Mouse (Mus musculus) CH12.LX (cell line): ENCODE measurements around the gene Olfr544. TPM values are rescaled to one million over a fixed set of nuclear protein-coding genes. Genes with fewer than 3 reads are reported as not detected.
A peak's percentile ranks its signal among the peaks of the same experiment; 100 is the strongest.

Experiments used
- DNase-seq: peaks from one replicate; pipeline ENCODE4 v3.0.0-alpha.2; 2013; ENCODE audit errors: extremely low read depth
- H3K27ac ChIP-seq: 2 replicates; pipeline ENCODE4 v1.5.1; 2012; ENCODE audit warnings: low read depth, mild to moderate bottlenecking, control low read depth, moderate library complexity; ENCODE audit not compliant: insufficient read depth
- H3K27me3 ChIP-seq: replicated peaks from 2 replicates; pipeline ENCODE3; 2012; ENCODE audit warnings: inconsistent platforms
- H3K36me3 ChIP-seq, 2 experiments: replicated peaks in 1 of 2; 2 replicates each; pipeline versions ENCODE3 to v1.6.1; 2012; ENCODE audit warnings: inconsistent platforms in 1 of 2, low read length in 1 of 2, mild to moderate bottlenecking in 1 of 2, mixed read lengths in 1 of 2, moderate library complexity in 1 of 2; ENCODE audit not compliant: control insufficient read depth in 1 of 2, insufficient read depth in 1 of 2
- H3K4me1 ChIP-seq, 2 experiments: 2 replicates each; pipeline ENCODE4 v1.6.1; 2012; ENCODE audit warnings: inconsistent platforms in 1 of 2, moderate library complexity in 1 of 2; ENCODE audit not compliant: insufficient read depth in 2 of 2, control insufficient read depth in 1 of 2
- H3K4me2 ChIP-seq: 2 replicates; pipeline ENCODE4 v1.6.1; 2012; ENCODE audit warnings: low read depth, mild to moderate bottlenecking, control low read depth; ENCODE audit not compliant: poor library complexity, insufficient read depth, severe bottlenecking
- H3K4me3 ChIP-seq, 3 experiments: fragments of 150-350 bp in 1 of 3; sonication (generic) in 1 of 3; replicated peaks in 1 of 3; 2 replicates each; pipeline versions ENCODE3 to v1.5.1; 2011 to 2012; ENCODE audit warnings: low read depth in 2 of 3, low read length in 2 of 3, mild to moderate bottlenecking in 2 of 3, moderate library complexity in 2 of 3, control low read depth in 1 of 3, improper control_type of control experiment in 1 of 3, inconsistent platforms in 1 of 3, mixed read lengths in 1 of 3; ENCODE audit not compliant: poor library complexity in 1 of 3
- H3K79me2 ChIP-seq: replicated peaks from 2 replicates; pipeline ENCODE4 v1.6.1; 2012; ENCODE audit warnings: mild to moderate bottlenecking, moderate library complexity; ENCODE audit not compliant: control insufficient read depth, poor library complexity, insufficient read depth, severe bottlenecking; ENCODE audit errors: extremely low read depth
- H3K9ac ChIP-seq: 2 replicates; pipeline ENCODE4 v1.6.1; 2012; ENCODE audit warnings: low read depth, mild to moderate bottlenecking, control low read depth, moderate library complexity; ENCODE audit not compliant: insufficient read depth
- H3K9me3 ChIP-seq: replicated peaks from 2 replicates; pipeline ENCODE3; 2012; ENCODE audit warnings: low read length, inconsistent platforms, mixed read lengths
- BHLHE40 ChIP-seq: IDR thresholded peaks from 2 replicates; pipeline ENCODE4 v1.6.1; 2011; ENCODE audit warnings: mild to moderate bottlenecking, low read depth, low read length, improper control_type of control experiment
- CHD1 ChIP-seq: IDR thresholded peaks from 2 replicates; pipeline ENCODE4 v1.6.1; 2012; ENCODE audit warnings: low read depth, low read length, improper control_type of control experiment, inconsistent platforms
- CHD2 ChIP-seq: IDR thresholded peaks from 2 replicates; pipeline ENCODE4 v1.6.1; 2011; ENCODE audit warnings: low read length, improper control_type of control experiment
- E2F4 ChIP-seq: IDR thresholded peaks from 2 replicates; pipeline ENCODE4 v1.6.1; 2011; ENCODE audit warnings: low read depth, low read length, improper control_type of control experiment; ENCODE audit not compliant: insufficient replicate concordance
- ELF1 ChIP-seq: IDR thresholded peaks from 2 replicates; pipeline ENCODE4 v1.6.1; 2014; ENCODE audit warnings: low read depth, mild to moderate bottlenecking, inconsistent platforms, low read length, improper control_type of control experiment
- HCFC1 ChIP-seq: IDR thresholded peaks from 2 replicates; pipeline ENCODE4 v1.6.1; 2012; ENCODE audit warnings: low read depth, mild to moderate bottlenecking, inconsistent platforms, low read length, improper control_type of control experiment
- IRF4 ChIP-seq: IDR thresholded peaks from 2 replicates; pipeline ENCODE4 v1.6.1; 2014; ENCODE audit warnings: low read depth, mild to moderate bottlenecking, inconsistent platforms, low read length, improper control_type of control experiment
- JUN ChIP-seq: IDR thresholded peaks from 2 replicates; pipeline ENCODE4 v1.6.1; 2011; ENCODE audit warnings: low read depth, mild to moderate bottlenecking, low read length, improper control_type of control experiment, moderate library complexity; ENCODE audit not compliant: insufficient read depth
- MAX ChIP-seq: IDR thresholded peaks from 2 replicates; pipeline ENCODE4 v1.6.1; 2011; ENCODE audit warnings: low read length, improper control_type of control experiment
- MEF2A ChIP-seq: IDR thresholded peaks from 2 replicates; pipeline ENCODE4 v1.6.1; 2014; ENCODE audit warnings: low read depth, mild to moderate bottlenecking, inconsistent platforms, low read length, improper control_type of control experiment, borderline replicate concordance
- MYC ChIP-seq: IDR thresholded peaks from 2 replicates; pipeline ENCODE4 v1.6.1; 2011; ENCODE audit warnings: low read depth, mild to moderate bottlenecking, improper control_type of control experiment, low read length
- NELFE ChIP-seq: IDR thresholded peaks from 2 replicates; pipeline ENCODE4 v1.6.1; 2011; ENCODE audit warnings: low read depth, low read length, improper control_type of control experiment
- NRF1 ChIP-seq: IDR thresholded peaks from 2 replicates; pipeline ENCODE4 v1.6.1; 2014; ENCODE audit warnings: low read depth, mild to moderate bottlenecking, inconsistent platforms, low read length, improper control_type of control experiment, moderate library complexity
- SIN3A ChIP-seq: IDR thresholded peaks from 2 replicates; pipeline ENCODE4 v1.6.1; 2012; ENCODE audit warnings: low read length, improper control_type of control experiment, inconsistent platforms
- SMC3 ChIP-seq: IDR thresholded peaks from 2 replicates; pipeline ENCODE4 v1.6.1; 2011; ENCODE audit warnings: low read depth, low read length, improper control_type of control experiment
- TCF12 ChIP-seq: IDR thresholded peaks from 2 replicates; pipeline ENCODE4 v1.6.1; 2014; ENCODE audit warnings: low read depth, mild to moderate bottlenecking, inconsistent platforms, low read length, improper control_type of control experiment
- USF1 ChIP-seq: IDR thresholded peaks from 2 replicates; pipeline ENCODE4 v1.6.1; 2014; ENCODE audit warnings: low read depth, mild to moderate bottlenecking, inconsistent platforms, low read length, improper control_type of control experiment
- USF2 ChIP-seq: conservative IDR thresholded peaks from 2 replicates; pipeline ENCODE4 v1.6.1; 2011; ENCODE audit warnings: low read depth, low read length, improper control_type of control experiment
- ZC3H11A ChIP-seq: IDR thresholded peaks from 2 replicates; pipeline ENCODE4 v1.6.1; 2012; ENCODE audit warnings: low read depth, mild to moderate bottlenecking, inconsistent platforms, low read length, improper control_type of control experiment
- dilution Hi-C: fragments of 300-500 bp; cut with MboI; formaldehyde crosslinking; loops from 2 replicates; pipeline ENCODE4 v1.14.3; 2020; ENCODE audit warnings: low sequenced_read_pairs; ENCODE audit not compliant: extremely low pct_unique_long_range_greater_than_20kb, extremely low pct_ligation_motif_present
- in situ Hi-C: fragments of 300-500 bp; cut with MboI; formaldehyde crosslinking; loops from 3 replicates; pipeline ENCODE4 v1.14.3; 2019; ENCODE audit warnings: low sequenced_read_pairs, low pct_ligation_motif_present, low pct_unique_long_range_greater_than_20kb, mixed read lengths
- polyA plus RNA-seq: library from polyadenylated mRNA; unstranded; fragments of >175 nt; gene quantifications from 2 replicates; pipeline ENCODE4 v1.2.1, GENCODE M21; 2012; ENCODE audit warnings: low read depth; ENCODE audit not compliant: insufficient read length
- total RNA-seq, 2 experiments: library from RNA; depleted of rRNA; stranded (reverse); fragments of 300-350 nt in 1 of 2; fragments of >200 nt in 1 of 2; gene quantifications; 2 replicates each; pipeline ENCODE4 v1.2.3; 2012 to 2014

Olfr544 gene
- total and polyA plus RNA-seq, 3 experiments, result 0.23 TPM; not detected in 2

DNA sequence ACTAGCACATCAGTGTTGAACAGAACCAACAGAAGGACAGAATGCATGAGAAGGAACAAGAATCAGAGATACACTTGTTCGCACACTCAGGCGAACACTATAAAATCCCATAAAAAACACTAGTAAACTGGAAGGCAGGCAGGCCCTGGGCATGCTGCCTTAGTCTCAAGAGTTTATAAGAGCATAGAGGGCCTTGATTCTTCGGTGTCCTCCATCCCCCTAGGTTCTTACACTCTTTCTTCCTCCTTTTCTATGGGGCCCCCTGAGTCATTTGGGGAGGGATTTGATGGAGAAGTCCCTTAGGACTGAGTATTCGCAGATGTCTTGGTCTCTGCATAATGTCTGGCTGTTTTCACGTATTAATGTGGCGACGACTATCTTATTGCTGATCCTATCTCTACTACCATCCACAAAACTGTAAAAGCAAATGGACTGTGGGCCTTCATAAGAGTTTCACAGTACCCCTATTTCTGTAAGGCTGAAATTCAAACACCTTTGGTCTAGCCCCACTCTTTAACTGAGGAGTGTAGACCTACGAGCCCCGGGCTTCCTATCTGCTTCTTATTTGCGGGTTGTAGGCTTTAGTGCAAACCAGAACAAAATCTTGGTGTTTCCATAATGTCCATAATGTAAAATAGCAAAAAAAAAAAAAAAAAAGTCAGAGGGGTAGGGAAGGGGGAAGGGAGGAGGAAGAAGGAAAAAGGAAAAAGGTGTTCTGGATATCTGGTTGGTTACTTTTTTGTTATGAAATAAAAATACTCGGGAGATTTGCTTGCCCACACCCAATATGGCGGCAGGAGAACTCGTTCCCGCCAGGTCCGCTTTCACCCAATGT lies 47.1 kb downstream of the Olfr544 start:
- Histone ChIP-seq H3K27me3 (no peaks in the 10 kb centered on the region), H3K9ac (no peak overlapping the region; the same call in 1 of the 2 replicates), H3K36me3 (peaks cover 16 to 27% of the 10 kb centered on the region in 2 experiments), H3K4me3 (peak overlapping the region in 1 of 3 experiments; percentile 91), H3K27ac (no peak overlapping the region), H3K4me2 (no peak overlapping the region), H3K79me2 (peaks cover 34% of the 10 kb centered on the region), H3K9me3 (no peaks in the 10 kb centered on the region), H3K4me1 (peaks cover 5 to 27% of the 10 kb centered on the region in 2 experiments)
- in situ Hi-C loops (no loop called here), dilution Hi-C loops (no loop called here)
- TF ChIP-seq JUN, result no peak
- no peak for TF ChIP-seq IRF4
- TF ChIP-seq MAX, result no peak
- TF ChIP-seq ZC3H11A, result no peak
- TF ChIP-seq SMC3, result no peak
- no peak for TF ChIP-seq MEF2A
- TF ChIP-seq SIN3A, result no peak
- no peak for TF ChIP-seq NELFE
- no peak for TF ChIP-seq USF1
- no peak for TF ChIP-seq TCF12
- TF ChIP-seq NRF1, result no peak
- TF ChIP-seq CHD1, result no peak
- no peak for TF ChIP-seq HCFC1
- TF ChIP-seq CHD2, result no peak
- no peak for TF ChIP-seq ELF1
- no peak for TF ChIP-seq E2F4
- TF ChIP-seq BHLHE40, result no peak
- peak; percentile 15 for DNase-seq

DNA sequence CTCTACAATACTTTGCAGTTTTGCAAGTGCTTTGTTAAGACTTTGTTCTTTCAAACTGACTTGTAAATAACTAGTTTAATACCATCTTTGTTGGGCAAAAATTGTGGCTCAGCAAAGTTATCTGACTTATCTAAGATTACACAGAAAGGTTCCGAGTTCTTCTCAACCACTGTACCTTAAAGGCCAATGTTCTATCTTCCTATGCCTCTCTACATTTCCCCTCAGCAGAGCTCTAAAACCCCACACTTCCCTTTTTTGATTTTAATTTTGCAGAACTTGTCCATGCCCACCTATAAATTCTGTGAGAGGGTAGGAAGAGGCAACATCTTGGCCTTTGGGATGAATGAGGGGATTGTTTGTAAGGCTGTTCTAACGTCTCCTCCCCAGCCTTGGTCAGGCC lies 53.8 kb downstream of the Olfr544 start:
- DNase-seq, result no peak
- Histone ChIP-seq H3K79me2 (no peaks in the 10 kb centered on the region), H3K4me1 (no peaks in the 10 kb centered on the region), H3K27ac (no peak overlapping the region), H3K9ac (no peak overlapping the region), H3K9me3 (no peaks in the 10 kb centered on the region), H3K27me3 (no peaks in the 10 kb centered on the region), H3K36me3 (peaks cover 8 to 50% of the 10 kb centered on the region in 2 experiments), H3K4me2 (no peak overlapping the region), H3K4me3 (no peak overlapping the region)
- TF ChIP-seq USF2 (no peak), HCFC1 (no peak), CHD2 (no peak), MYC (no peak), NRF1 (no peak)
- dilution Hi-C loops (no loop called here), in situ Hi-C loops (no loop called here)

Other genes with a start within 250 kb of the Olfr544 start
Only the 20 nearest of the 21 such genes appear.
- gene Rhog, start 232.3 kb downstream of the Olfr544 start, total RNA-seq (2012; rRNA removed), result 17.1 and 22.7 TPM in 2 replicates
- 9.6 and 12.2 TPM in 2 replicates for gene Rhog, start 232.3 kb downstream of the Olfr544 start, total RNA-seq (2014; rRNA removed)
- 109 and 118 TPM in 2 replicates for gene Rhog, start 232.3 kb downstream of the Olfr544 start, polyA plus RNA-seq
- gene Stim1, start 220.5 kb downstream of the Olfr544 start, total RNA-seq (2012; rRNA removed), result 8.9 and 10.2 TPM in 2 replicates
- 21.0 and 26.6 TPM in 2 replicates for gene Stim1, start 220.5 kb downstream of the Olfr544 start, total RNA-seq (2014; rRNA removed)
- gene Stim1, start 220.5 kb downstream of the Olfr544 start, polyA plus RNA-seq, result 23.9 and 24.1 TPM in 2 replicates
- 156 and 191 TPM in 2 replicates for gene Rrm1, start 46.6 kb downstream of the Olfr544 start, total RNA-seq (2012; rRNA removed)
- gene Rrm1, start 46.6 kb downstream of the Olfr544 start, total RNA-seq (2014; rRNA removed), result 227 and 253 TPM in 2 replicates
- gene Rrm1, start 46.6 kb downstream of the Olfr544 start, polyA plus RNA-seq, result 248 and 308 TPM in 2 replicates
- not detected in 2 replicates for gene Olfr543, start 6.6 kb downstream of the Olfr544 start, total RNA-seq (2012; rRNA removed)
- gene Olfr543, start 6.6 kb downstream of the Olfr544 start, total RNA-seq (2014; rRNA removed), result not detected in 2 replicates
- gene Olfr543, start 6.6 kb downstream of the Olfr544 start, polyA plus RNA-seq, result 0.89 and 1.1 TPM in 2 replicates
- gene Olfr545, start 11.3 kb upstream of the Olfr544 start, total RNA-seq (2012; rRNA removed), result not detected in 2 replicates
- gene Olfr545, start 11.3 kb upstream of the Olfr544 start, total RNA-seq (2014; rRNA removed), result not detected in 2 replicates
- not detected in 2 replicates for gene Olfr545, start 11.3 kb upstream of the Olfr544 start, polyA plus RNA-seq
- gene Olfr547, start 46.4 kb upstream of the Olfr544 start, total RNA-seq (2012; rRNA removed), result not detected in 2 replicates
- gene Olfr547, start 46.4 kb upstream of the Olfr544 start, total RNA-seq (2014; rRNA removed), result not detected in 2 replicates
- not detected in 2 replicates for gene Olfr547, start 46.4 kb upstream of the Olfr544 start, polyA plus RNA-seq
- gene Olfr548-ps1, start 52.6 kb upstream of the Olfr544 start, total RNA-seq (2012; rRNA removed), result not detected in 2 replicates
- gene Olfr548-ps1, start 52.6 kb upstream of the Olfr544 start, total RNA-seq (2014; rRNA removed), result not detected in 2 replicates
- gene Olfr548-ps1, start 52.6 kb upstream of the Olfr544 start, polyA plus RNA-seq, result not detected in 2 replicates
- gene Olfr549, start 61.6 kb upstream of the Olfr544 start, total RNA-seq (2012; rRNA removed), result not detected in 2 replicates
- gene Olfr549, start 61.6 kb upstream of the Olfr544 start, total RNA-seq (2014; rRNA removed), result not detected in 2 replicates
- not detected in 2 replicates for gene Olfr549, start 61.6 kb upstream of the Olfr544 start, polyA plus RNA-seq
- gene Trim21, start 77.2 kb upstream of the Olfr544 start, total RNA-seq (2012; rRNA removed), result 10.4 and 10.5 TPM in 2 replicates
- 15.4 and 16.1 TPM in 2 replicates for gene Trim21, start 77.2 kb upstream of the Olfr544 start, total RNA-seq (2014; rRNA removed)
- gene Trim21, start 77.2 kb upstream of the Olfr544 start, polyA plus RNA-seq, result 16.5 TPM in 2 replicates
- gene Olfr550, start 83.1 kb upstream of the Olfr544 start, total RNA-seq (2012; rRNA removed), result not detected in 2 replicates
- not detected in 2 replicates for gene Olfr550, start 83.1 kb upstream of the Olfr544 start, total RNA-seq (2014; rRNA removed)
- gene Olfr550, start 83.1 kb upstream of the Olfr544 start, polyA plus RNA-seq, result not detected in 2 replicates
- gene Olfr551, start 103.6 kb upstream of the Olfr544 start, total RNA-seq (2012; rRNA removed), result not detected in 2 replicates
- gene Olfr551, start 103.6 kb upstream of the Olfr544 start, total RNA-seq (2014; rRNA removed), result not detected in 2 replicates
- gene Olfr551, start 103.6 kb upstream of the Olfr544 start, polyA plus RNA-seq, result not detected in 2 replicates
- gene Olfr552, start 109.5 kb upstream of the Olfr544 start, total RNA-seq (2012; rRNA removed), result not detected in 2 replicates
- gene Olfr552, start 109.5 kb upstream of the Olfr544 start, total RNA-seq (2014; rRNA removed), result not detected in 2 replicates
- gene Olfr552, start 109.5 kb upstream of the Olfr544 start, polyA plus RNA-seq, result 0.16 TPM in 1 of 2 replicates, not detected in the other
- not detected in 2 replicates for gene Olfr553, start 129.9 kb upstream of the Olfr544 start, total RNA-seq (2012; rRNA removed)
- gene Olfr553, start 129.9 kb upstream of the Olfr544 start, total RNA-seq (2014; rRNA removed), result not detected in 2 replicates
- gene Olfr553, start 129.9 kb upstream of the Olfr544 start, polyA plus RNA-seq, result not detected in 2 replicates
- gene Olfr554, start 150.1 kb upstream of the Olfr544 start, total RNA-seq (2012; rRNA removed), result not detected in 2 replicates
- not detected in 2 replicates for gene Olfr554, start 150.1 kb upstream of the Olfr544 start, total RNA-seq (2014; rRNA removed)
- gene Olfr554, start 150.1 kb upstream of the Olfr544 start, polyA plus RNA-seq, result not detected in 2 replicates
- gene Olfr555, start 170.5 kb upstream of the Olfr544 start, total RNA-seq (2012; rRNA removed), result not detected in 2 replicates
- gene Olfr555, start 170.5 kb upstream of the Olfr544 start, total RNA-seq (2014; rRNA removed), result not detected in 2 replicates
- not detected in 2 replicates for gene Olfr555, start 170.5 kb upstream of the Olfr544 start, polyA plus RNA-seq
- not detected in 2 replicates for gene Olfr556, start 176.6 kb upstream of the Olfr544 start, total RNA-seq (2012; rRNA removed)
- not detected in 2 replicates for gene Olfr556, start 176.6 kb upstream of the Olfr544 start, total RNA-seq (2014; rRNA removed)
- gene Olfr556, start 176.6 kb upstream of the Olfr544 start, polyA plus RNA-seq, result not detected in 2 replicates
- gene Trim68, start 199.0 kb upstream of the Olfr544 start, total RNA-seq (2012; rRNA removed), result 6.5 and 8.1 TPM in 2 replicates
- gene Trim68, start 199.0 kb upstream of the Olfr544 start, total RNA-seq (2014; rRNA removed), result 7.7 and 8.0 TPM in 2 replicates
- gene Trim68, start 199.0 kb upstream of the Olfr544 start, polyA plus RNA-seq, result 10.9 and 11.6 TPM in 2 replicates
- not detected in 2 replicates for gene Olfr557, start 207.6 kb upstream of the Olfr544 start, total RNA-seq (2012; rRNA removed)
- not detected in 2 replicates for gene Olfr557, start 207.6 kb upstream of the Olfr544 start, total RNA-seq (2014; rRNA removed)
- gene Olfr557, start 207.6 kb upstream of the Olfr544 start, polyA plus RNA-seq, result not detected in 2 replicates
- gene Olfr558, start 213.9 kb upstream of the Olfr544 start, total RNA-seq (2012; rRNA removed), result not detected in 2 replicates
- gene Olfr558, start 213.9 kb upstream of the Olfr544 start, total RNA-seq (2014; rRNA removed), result not detected in 2 replicates
- gene Olfr558, start 213.9 kb upstream of the Olfr544 start, polyA plus RNA-seq, result not detected in 2 replicates
- gene Olfr33, start 230.8 kb upstream of the Olfr544 start, total RNA-seq (2012; rRNA removed), result not detected in 2 replicates
- not detected in 2 replicates for gene Olfr33, start 230.8 kb upstream of the Olfr544 start, total RNA-seq (2014; rRNA removed)
- gene Olfr33, start 230.8 kb upstream of the Olfr544 start, polyA plus RNA-seq, result not detected in 2 replicates